Mouse (Mus musculus) hindbrain, postnatal 0 days (tissue): ENCODE results near the gene Trappc12. TPM values are rescaled to one million over a fixed set of nuclear protein-coding genes. Genes with fewer than 3 reads are reported as not detected.

Source experiments
- ATAC-seq: fragments of 200-750 bp; cut with Nextera tagmentation; 2 replicates; pipeline ENCODE4 v1.8.0; 2017; ENCODE audit warnings: mild to moderate bottlenecking, moderate TSS enrichment, moderate library complexity
- DNase-seq: peaks from one replicate; pipeline ENCODE4 v3.0.0-alpha.2; 2015; ENCODE audit warnings: low spot score
- H3K27ac ChIP-seq: fragments of 300-500 bp; sonication (generic); 2 replicates; pipeline ENCODE4 v1.5.1; 2014; ENCODE audit warnings: mild to moderate bottlenecking
- H3K27me3 ChIP-seq: fragments of 300-500 bp; sonication (generic); 2 replicates; pipeline ENCODE4 v1.6.1; 2014; ENCODE audit warnings: low read length, mixed read lengths; ENCODE audit not compliant: insufficient read depth
- H3K36me3 ChIP-seq: fragments of 300-500 bp; sonication (generic); 2 replicates; pipeline ENCODE4 v1.6.1; 2014; ENCODE audit warnings: low read length, mixed read lengths; ENCODE audit not compliant: insufficient read depth
- H3K4me1 ChIP-seq: fragments of 300-500 bp; sonication (generic); 2 replicates; pipeline ENCODE4 v1.6.1; 2014; ENCODE audit warnings: antibody characterized with exemption, low read length, mixed read lengths; ENCODE audit not compliant: insufficient read depth
- H3K4me2 ChIP-seq: fragments of 300-500 bp; sonication (generic); 2 replicates; pipeline ENCODE4 v1.6.1; 2014; ENCODE audit warnings: low read depth, mild to moderate bottlenecking, low read length, moderate library complexity, mixed read lengths
- H3K4me3 ChIP-seq: fragments of 300-500 bp; sonication (generic); 2 replicates; pipeline ENCODE4 v1.5.1; 2014; ENCODE audit warnings: low read length
- H3K9ac ChIP-seq: fragments of 300-500 bp; sonication (generic); replicated peaks from 2 replicates; pipeline ENCODE4 v1.6.1; 2014; ENCODE audit warnings: mild to moderate bottlenecking, low read length, moderate library complexity, mixed read lengths
- H3K9me3 ChIP-seq: fragments of 300-500 bp; sonication (generic); 2 replicates; pipeline ENCODE4 v1.6.1; 2016; ENCODE audit warnings: low read length, mixed read lengths
- CTCF ChIP-seq: IDR thresholded peaks from 2 replicates; pipeline ENCODE4 v1.5.1; 2016; ENCODE audit warnings: antibody characterized with exemption, control low read depth, low read depth
- WGBS: fragments of 180-500 bp; shearing (Covaris S2); extraction: QIAGEN DNeasy Blood & Tissue Kit; methylation state at CpG from one replicate; pipeline ENCODE4 v1.1.7; 2014; 5-methylcytosine and 5-hydroxymethylcytosine counted together
- polyA plus RNA-seq: library from polyadenylated mRNA; unstranded; fragments of >200 nt; fragmentation: Nextera tagmentation; extraction: Ambion mirVana; gene quantifications from 2 replicates; pipeline ENCODE4 v1.2.1, GENCODE M21; 2015
- total RNA-seq: library from RNA; depleted of rRNA; stranded (reverse); fragments of >200 nt; gene quantifications from 2 replicates; pipeline ENCODE4 v1.2.3, GENCODE M21; 2014

The Trappc12 gene
- total and polyA plus RNA-seq, 2 experiments from 2014 or later, result 34.1 to 66.3 TPM

GRCm38 (mm10) chr12:28685771-28686170, 64.5 kb downstream of the Trappc12 start:
- Histone ChIP-seq H3K9ac (no peak overlapping the region), H3K27me3 (no peaks in the 10 kb centered on the region), H3K4me3 (no peak overlapping the region), H3K4me1 (no peaks in the 10 kb centered on the region), H3K4me2 (no peak overlapping the region), H3K36me3 (peaks cover 6% of the 10 kb centered on the region; the same call in 1 of the 2 replicates), H3K27ac (no peak overlapping the region), H3K9me3 (no peaks in the 10 kb centered on the region)
- WGBS, result 60% methylated on average over 3 of the region's 3 CpGs
- TF ChIP-seq CTCF, result no peak
- DNase-seq (no peak), ATAC-seq (no peak)

- DNase-seq (no peak), ATAC-seq (no peak)
- Histone ChIP-seq H3K9me3 (no peaks in the 10 kb centered on the region), H3K4me3 (no peak overlapping the region), H3K9ac (no peak overlapping the region), H3K27ac (no peak overlapping the region), H3K4me1 (no peaks in the 10 kb centered on the region), H3K36me3 (no peaks in the 10 kb centered on the region; the same call in 1 of the 2 replicates), H3K4me2 (no peak overlapping the region), H3K27me3 (no peaks in the 10 kb centered on the region)
- no peak for TF ChIP-seq CTCF
- 89% methylated on average over 1 of the region's 1 CpGs for WGBS
These were observed 65.6 kb downstream of the Trappc12 start for GRCm38 (mm10) chr12:28684674-28685073.

- Histone ChIP-seq H3K27ac (peak overlapping the region; percentile 88), H3K4me1 (peaks cover 8% of the 10 kb centered on the region), H3K9me3 (no peaks in the 10 kb centered on the region), H3K4me2 (peak overlapping the region; percentile 50), H3K9ac (peak overlapping the region; percentile 45), H3K27me3 (no peaks in the 10 kb centered on the region), H3K36me3 (no peaks in the 10 kb centered on the region), H3K4me3 (peak overlapping the region; percentile 43)
- no peak for DNase-seq
- no peak for TF ChIP-seq CTCF
- 56% methylated on average over 5 of the region's 5 CpGs for WGBS
- ATAC-seq, result no peak
These were observed 74.4 kb downstream of the Trappc12 start for GRCm38 (mm10) chr12:28675925-28676209.

- Histone ChIP-seq H3K4me3 (peak within 1 kb of the TSS; percentile 43), H3K9ac (peak within 1 kb of the TSS; percentile 45), H3K27me3 (no peaks in the 10 kb centered on the region), H3K4me2 (peak within 1 kb of the TSS; percentile 50), H3K36me3 (no peaks in the 10 kb centered on the region), H3K27ac (peak within 1 kb of the TSS; percentile 88), H3K4me1 (peaks cover 8% of the 10 kb centered on the region), H3K9me3 (no peaks in the 10 kb centered on the region)
- TF ChIP-seq CTCF, result no peak
- DNase-seq (peak; percentile 93), ATAC-seq (peak; percentile 98)
- WGBS, result 2% methylated on average over 53 of the region's 53 CpGs
These were observed 74.9 kb downstream of the Trappc12 start, which contains the start of gene Adi1 for GRCm38 (mm10) chr12:28675121-28675924. Adi1 (plus strand) TSS chr12:28675231.

- H3K4me2 ChIP-seq, result peak overlapping the region; percentile 50
- H3K36me3 ChIP-seq, result no peaks in the 10 kb centered on the region
- DNase-seq (no peak), ATAC-seq (no peak)
- H3K27me3 ChIP-seq, result no peaks in the 10 kb centered on the region
- peak overlapping the region; percentile 88 for H3K27ac ChIP-seq
- WGBS, result 86% methylated on average over 10 of the region's 10 CpGs
- peak; percentile 21; the same call in 1 of the 2 replicates for TF ChIP-seq CTCF
- no peak overlapping the region for H3K9ac ChIP-seq
- peaks cover 8% of the 10 kb centered on the region for H3K4me1 ChIP-seq
- peak overlapping the region; percentile 43 for H3K4me3 ChIP-seq
- no peaks in the 10 kb centered on the region for H3K9me3 ChIP-seq
These were observed 76.1 kb downstream of the Trappc12 start for GRCm38 (mm10) chr12:28674038-28674720.

GRCm38 (mm10) chr12:28667287-28667686, 83.0 kb downstream of the Trappc12 start:
- 57% methylated on average over 8 of the region's 8 CpGs for WGBS
- no peak for TF ChIP-seq CTCF
- no peak overlapping the region for H3K27ac ChIP-seq
- no peak overlapping the region for H3K4me2 ChIP-seq
- ATAC-seq (no peak), DNase-seq (no peak)
- no peaks in the 10 kb centered on the region for H3K4me1 ChIP-seq
- no peaks in the 10 kb centered on the region for H3K27me3 ChIP-seq
- H3K9ac ChIP-seq, result no peak overlapping the region
- H3K4me3 ChIP-seq, result no peak overlapping the region
- no peaks in the 10 kb centered on the region for H3K36me3 ChIP-seq
- no peaks in the 10 kb centered on the region for H3K9me3 ChIP-seq
